Mouse (Mus musculus) heart, embryonic 12.5 days (tissue): ENCODE data around the gene Pdzd2. TPM values are rescaled to one million over a fixed set of nuclear protein-coding genes. Genes with fewer than 3 reads are reported as not detected.

Source experiments
- ATAC-seq: fragments of 200-750 bp; cut with Nextera tagmentation; 2 replicates; pipeline ENCODE4 v1.8.0; 2017; ENCODE audit warnings: moderate TSS enrichment, moderate library complexity; ENCODE audit not compliant: insufficient number of reproducible peaks, low FRiP score
- H3K27ac ChIP-seq: fragments of 300-500 bp; sonication (generic); 2 replicates; pipeline ENCODE4 v1.5.1; 2016; ENCODE audit warnings: mild to moderate bottlenecking, moderate library complexity; ENCODE audit not compliant: poor library complexity, severe bottlenecking
- H3K27me3 ChIP-seq: fragments of 300-500 bp; sonication (generic); replicated peaks from 2 replicates; pipeline ENCODE4 v1.6.1; 2016; ENCODE audit warnings: mild to moderate bottlenecking, moderate library complexity
- H3K36me3 ChIP-seq: fragments of 300-500 bp; sonication (generic); 2 replicates; pipeline ENCODE4 v1.6.1; 2016; ENCODE audit warnings: mild to moderate bottlenecking, moderate library complexity
- H3K4me1 ChIP-seq: fragments of 300-500 bp; sonication (generic); replicated peaks from 2 replicates; pipeline ENCODE4 v1.6.1; 2016; ENCODE audit warnings: mild to moderate bottlenecking
- H3K4me2 ChIP-seq: fragments of 300-500 bp; sonication (generic); 2 replicates; pipeline ENCODE4 v1.6.1; 2016; ENCODE audit warnings: mild to moderate bottlenecking, moderate library complexity
- H3K4me3 ChIP-seq: fragments of 300-500 bp; sonication (generic); 2 replicates; pipeline ENCODE4 v1.5.1; 2016; ENCODE audit warnings: mild to moderate bottlenecking
- H3K9ac ChIP-seq: fragments of 300-500 bp; sonication (generic); 2 replicates; pipeline ENCODE4 v1.6.1; 2016; ENCODE audit warnings: mild to moderate bottlenecking, moderate library complexity
- H3K9me3 ChIP-seq: fragments of 300-500 bp; sonication (generic); replicated peaks from 2 replicates; pipeline ENCODE4 v1.6.1; 2016; ENCODE audit warnings: mild to moderate bottlenecking, moderate library complexity
- WGBS: fragments of 180-500 bp; shearing (Covaris S2); methylation state at CpG from one replicate; pipeline ENCODE4 v1.1.7; 2016; 5-methylcytosine and 5-hydroxymethylcytosine counted together
- microRNA-seq: library from miRNA; unstranded; fragments of <30 nt; microRNA quantifications from one replicate; pipeline ENCODE4, GENCODE M21; 2017
- polyA plus RNA-seq: library from polyadenylated mRNA; unstranded; fragments of >200 nt; fragmentation: Nextera tagmentation; extraction: Ambion mirVana; gene quantifications from 2 replicates; pipeline ENCODE4 v1.2.1, GENCODE M21; 2016

The Pdzd2 gene
- polyA plus RNA-seq, 1 experiment from 2014 or later: 14.4 TPM

DNA sequence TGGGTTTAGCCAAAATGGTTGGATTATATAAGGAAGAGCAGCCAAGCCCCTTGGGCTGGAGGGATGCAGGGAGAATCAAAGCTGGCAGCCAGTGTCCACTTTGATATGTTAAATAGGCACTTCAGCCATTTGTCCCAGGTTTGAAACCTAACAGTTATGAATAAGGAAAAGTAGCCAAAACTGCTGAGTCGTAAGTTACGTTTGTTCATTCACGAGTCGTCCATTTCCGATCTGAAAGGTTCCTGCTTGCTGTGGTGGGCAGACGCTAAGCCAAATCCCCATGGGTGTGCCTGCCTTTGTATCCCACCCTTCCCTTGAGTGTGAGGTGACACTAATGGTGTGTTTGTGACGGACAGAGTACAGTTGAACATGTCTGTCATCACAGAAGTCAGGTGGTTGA lies 428.3 kb downstream of the Pdzd2 start:
- no peak for ATAC-seq
- WGBS: 82% methylated on average over 7 of the region's 7 CpGs

GRCm38 (mm10) chr15:12310676-12311075 lies 429.0 kb downstream of the Pdzd2 start:
- Histone ChIP-seq H3K9me3 (no peaks in the 10 kb centered on the region), H3K4me1 (peaks cover 4% of the 10 kb centered on the region), H3K4me3 (no peak overlapping the region), H3K27me3 (no peaks in the 10 kb centered on the region), H3K4me2 (no peak overlapping the region), H3K27ac (no peak overlapping the region), H3K36me3 (no peaks in the 10 kb centered on the region), H3K9ac (no peak overlapping the region)
- 66% methylated on average over 4 of the region's 4 CpGs for WGBS
- ATAC-seq: no peak

More for the DNA sequence above, 428.3 kb downstream of the Pdzd2 start:
- no peak overlapping the region for H3K4me3 ChIP-seq
- no peak overlapping the region for H3K4me2 ChIP-seq
- peaks cover 2% of the 10 kb centered on the region for H3K4me1 ChIP-seq
- no peaks in the 10 kb centered on the region for H3K27me3 ChIP-seq
- H3K36me3 ChIP-seq: no peaks in the 10 kb centered on the region
- no peaks in the 10 kb centered on the region for H3K9me3 ChIP-seq
- no peak overlapping the region for H3K9ac ChIP-seq
- H3K27ac ChIP-seq: no peak overlapping the region

Small RNAs within 50 kb of the gene (microRNA-seq; reads per million reads assigned to microRNA genes)
- gene Gm24135 (not detected), gene Gm24302 (not detected)

Other genes with a start within 250 kb of the Pdzd2 start
- gene 6030458C11Rik, start 84.7 kb upstream of the Pdzd2 start, polyA plus RNA-seq: 32.3 and 32.9 TPM in 2 replicates
- gene Drosha, start 84.9 kb upstream of the Pdzd2 start, polyA plus RNA-seq: 42.1 and 43.2 TPM in 2 replicates